Mouse (Mus musculus): ENCODE results near the gene Acp2. TPM values are rescaled to one million over a fixed set of nuclear protein-coding genes. Genes with fewer than 3 reads are reported as not detected.

The Acp2 gene
- polyA plus RNA-seq, 1 experiment, result 11.3 TPM

DNA sequence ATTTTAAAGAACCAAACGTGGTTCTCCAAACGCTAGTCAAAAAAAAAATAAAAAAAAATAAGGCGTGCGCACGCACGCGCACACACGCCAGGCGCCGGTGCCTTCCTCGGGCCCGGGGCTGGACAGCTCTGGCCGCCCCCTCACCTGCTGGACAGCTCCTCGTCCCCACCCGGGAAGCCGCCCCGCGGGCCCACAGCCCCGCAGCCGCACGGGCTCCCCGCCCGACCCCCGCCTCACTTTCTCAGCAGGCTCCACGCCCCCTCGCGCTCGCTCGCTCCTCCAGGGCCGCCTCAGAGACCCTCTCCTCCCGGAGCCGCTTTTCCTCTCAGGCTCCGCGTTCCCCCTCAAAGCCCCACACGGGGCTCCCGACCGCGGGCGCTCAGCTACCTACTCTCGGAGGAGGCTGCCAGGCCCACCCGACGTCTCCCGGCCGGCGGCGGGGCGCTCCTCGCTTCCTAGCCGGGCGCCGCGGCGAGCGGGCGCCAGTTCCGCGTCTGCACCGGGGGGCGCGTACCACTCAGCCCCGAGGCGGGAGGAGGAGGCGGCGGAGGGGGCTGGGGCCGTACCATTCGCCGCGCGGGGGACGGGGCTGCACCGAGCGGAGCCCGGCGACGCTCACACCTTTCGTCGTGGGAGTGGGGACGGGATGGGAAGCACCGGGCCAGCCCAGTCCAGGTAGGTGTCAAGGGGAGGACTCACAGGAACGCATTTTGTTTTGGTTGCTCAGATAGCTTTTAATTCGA, 20.1 kb upstream of the Acp2 start:
- H3K36me3 ChIP-seq (ENCODE audit: control insufficient read depth, insufficient read depth), result peaks cover 4% of the 10 kb centered on the region
- TF ChIP-seq MYOD1 (IDR thresholded peaks at IDR 0.05; ENCODE audit: control insufficient read depth, insufficient read length, low read depth), result no peak
- no peak for TF ChIP-seq CEBPB (IDR thresholded peaks at IDR 0.05; ENCODE audit: low read depth)
- no peak for TF ChIP-seq FOSL1 (IDR thresholded peaks at IDR 0.05; ENCODE audit: insufficient read depth, low read length, poor library complexity, severe bottlenecking)
- no peak for TF ChIP-seq MAX (IDR thresholded peaks at IDR 0.05)
- no peak for TF ChIP-seq CTCF (IDR thresholded peaks at IDR 0.05; ENCODE audit: control insufficient read depth, insufficient read depth, insufficient read length)
- TF ChIP-seq MYOG (IDR thresholded peaks at IDR 0.05; ENCODE audit: control insufficient read depth, extremely low read depth, insufficient read length), result no peak
- H3K27me3 ChIP-seq (ENCODE audit: control insufficient read depth, insufficient read depth, insufficient read length), result no peaks in the 10 kb centered on the region
- peak overlapping the region; percentile 74 for H3K4me3 ChIP-seq (ENCODE audit: insufficient read depth, poor library complexity, severe bottlenecking)
- H3ac ChIP-seq (ENCODE audit: control insufficient read depth, insufficient read length, low read depth), result peak overlapping the region; percentile 60
- no peaks in the 10 kb centered on the region for H3K79me3 ChIP-seq (ENCODE audit: low read depth)
- peaks cover 7% of the 10 kb centered on the region for H3K79me2 ChIP-seq (ENCODE audit: control insufficient read depth, insufficient read depth)

DNA sequence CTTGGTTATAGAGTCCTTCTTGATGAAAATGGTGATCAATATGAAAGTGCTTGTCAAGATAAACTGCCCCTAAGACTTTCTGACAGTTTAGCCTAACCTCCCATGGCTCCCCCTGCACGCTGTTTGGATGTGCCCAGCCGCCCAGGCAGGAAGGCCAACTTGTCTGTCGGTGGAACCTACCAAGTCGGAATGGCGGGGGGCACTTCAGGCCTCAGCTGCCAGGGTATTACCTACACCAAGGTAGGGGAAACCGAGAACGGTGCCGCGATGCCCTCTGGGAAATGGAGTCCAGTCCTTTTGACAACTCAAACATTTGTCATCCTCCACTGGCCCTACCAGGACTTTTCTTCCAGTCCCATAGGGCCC, 19.6 kb upstream of the Acp2 start:
- Histone ChIP-seq H3K79me2 (ENCODE audit: control insufficient read depth, insufficient read depth) (peaks cover 7% of the 10 kb centered on the region), H3K79me3 (ENCODE audit: low read depth) (no peaks in the 10 kb centered on the region), H3K36me3 (ENCODE audit: control insufficient read depth, insufficient read depth) (no peaks in the 10 kb centered on the region), H3K4me3 (ENCODE audit: insufficient read depth, poor library complexity, severe bottlenecking) (peak overlapping the region; percentile 74), H3ac (ENCODE audit: control insufficient read depth, insufficient read length, low read depth) (no peak overlapping the region), H3K27me3 (ENCODE audit: control insufficient read depth, insufficient read depth, insufficient read length) (no peaks in the 10 kb centered on the region)
- TF ChIP-seq MYOG (IDR thresholded peaks at IDR 0.05; ENCODE audit: control insufficient read depth, extremely low read depth, insufficient read length) (no peak), USF1 (IDR thresholded peaks at IDR 0.05; ENCODE audit: low read depth) (no peak), CTCF (IDR thresholded peaks at IDR 0.05; ENCODE audit: control insufficient read depth, insufficient read depth, insufficient read length) (no peak), MAX (IDR thresholded peaks at IDR 0.05) (no peak), MYOD1 (IDR thresholded peaks at IDR 0.05; ENCODE audit: control insufficient read depth, insufficient read length, low read depth) (no peak)

DNA sequence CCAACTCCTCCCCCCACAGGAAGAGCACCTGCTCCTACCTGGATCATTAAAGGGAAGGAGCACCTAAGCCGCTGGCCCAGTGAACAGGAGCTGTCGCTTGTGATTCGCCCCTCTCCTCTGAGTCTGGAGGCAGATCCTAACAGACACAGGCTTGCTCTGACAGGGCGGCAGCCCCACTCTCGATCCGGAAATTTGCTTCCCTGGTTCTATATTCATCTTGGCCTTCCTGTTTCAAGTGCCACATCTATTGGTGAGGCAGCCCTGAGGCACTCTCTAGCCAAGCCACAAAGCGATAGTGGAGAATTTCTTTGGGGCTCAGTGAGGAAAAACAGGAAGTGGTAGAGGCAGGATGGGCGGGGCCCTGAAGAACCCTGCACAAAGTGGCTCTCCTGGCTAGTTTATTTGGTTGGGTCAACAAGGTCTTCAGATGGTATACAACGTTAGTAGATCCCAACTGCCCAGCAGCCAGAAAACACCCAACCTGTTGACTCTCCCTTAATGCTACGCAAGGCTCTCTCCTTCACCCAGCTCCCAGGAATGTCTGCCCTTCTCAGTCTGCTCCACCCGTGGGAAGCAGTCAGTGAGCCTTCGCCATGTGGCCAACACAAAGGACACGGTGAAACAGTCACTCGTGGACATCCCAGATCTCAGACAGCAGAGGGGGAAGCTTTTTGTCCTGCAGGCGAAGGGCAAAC, 18.8 kb upstream of the Acp2 start, which contains the start of gene Madd:
TSS of gene Madd (minus strand) at position 127 of the 695 bp plus-strand sequence.
- Histone ChIP-seq H3ac (ENCODE audit: control insufficient read depth, insufficient read length, low read depth) (peak within 1 kb of the TSS; percentile 60), H3K27me3 (ENCODE audit: control insufficient read depth, insufficient read depth, insufficient read length) (no peaks in the 10 kb centered on the region), H3K79me3 (ENCODE audit: low read depth) (no peaks in the 10 kb centered on the region), H3K79me2 (ENCODE audit: control insufficient read depth, insufficient read depth) (peaks cover 7% of the 10 kb centered on the region), H3K36me3 (ENCODE audit: control insufficient read depth, insufficient read depth) (no peaks in the 10 kb centered on the region), H3K4me3 (ENCODE audit: insufficient read depth, poor library complexity, severe bottlenecking) (peak within 1 kb of the TSS; percentile 74)
- TF ChIP-seq MYOG (IDR thresholded peaks at IDR 0.05; ENCODE audit: control insufficient read depth, extremely low read depth, insufficient read length) (no peak), CEBPB (IDR thresholded peaks at IDR 0.05; ENCODE audit: low read depth) (no peak), MAX (IDR thresholded peaks at IDR 0.05) (no peak), MYOD1 (IDR thresholded peaks at IDR 0.05; ENCODE audit: control insufficient read depth, insufficient read length, low read depth) (no peak), USF1 (IDR thresholded peaks at IDR 0.05; ENCODE audit: low read depth) (no peak), FOSL1 (IDR thresholded peaks at IDR 0.05; ENCODE audit: insufficient read depth, low read length, poor library complexity, severe bottlenecking) (no peak), CTCF (IDR thresholded peaks at IDR 0.05; ENCODE audit: control insufficient read depth, insufficient read depth, insufficient read length) (no peak)

DNA sequence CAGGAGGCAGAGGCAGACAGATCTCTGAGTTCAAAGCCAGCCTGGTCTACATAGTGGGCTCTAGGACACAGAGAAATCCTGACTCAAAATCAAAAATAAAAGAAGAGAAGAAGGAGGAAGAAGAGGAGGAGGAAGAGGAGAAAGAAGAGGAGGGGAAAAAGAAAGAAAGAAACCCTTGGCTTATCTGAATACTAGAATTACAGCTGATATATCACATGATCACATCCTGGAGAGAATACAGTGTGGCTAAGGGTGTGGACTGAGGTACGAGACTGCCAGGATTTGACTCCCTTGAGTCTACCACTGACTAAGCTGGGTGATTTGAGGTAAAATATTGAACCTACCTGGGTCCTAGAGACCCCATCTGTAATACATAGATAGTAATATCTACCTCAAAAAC, 16.5 kb upstream of the Acp2 start:
- no peak overlapping the region for H3ac ChIP-seq (ENCODE audit: control insufficient read depth, insufficient read length, low read depth)
- no peaks in the 10 kb centered on the region for H3K36me3 ChIP-seq (ENCODE audit: control insufficient read depth, insufficient read depth)
- TF ChIP-seq MYOD1 (IDR thresholded peaks at IDR 0.05; ENCODE audit: control insufficient read depth, insufficient read length, low read depth) (no peak), MYOG (IDR thresholded peaks at IDR 0.05; ENCODE audit: control insufficient read depth, extremely low read depth, insufficient read length) (no peak)
- H3K79me3 ChIP-seq (ENCODE audit: low read depth), result no peaks in the 10 kb centered on the region
- H3K4me3 ChIP-seq (ENCODE audit: insufficient read depth, poor library complexity, severe bottlenecking), result no peak overlapping the region
- H3K79me2 ChIP-seq (ENCODE audit: control insufficient read depth, insufficient read depth), result peaks cover 7% of the 10 kb centered on the region
- no peaks in the 10 kb centered on the region for H3K27me3 ChIP-seq (ENCODE audit: control insufficient read depth, insufficient read depth, insufficient read length)

DNA sequence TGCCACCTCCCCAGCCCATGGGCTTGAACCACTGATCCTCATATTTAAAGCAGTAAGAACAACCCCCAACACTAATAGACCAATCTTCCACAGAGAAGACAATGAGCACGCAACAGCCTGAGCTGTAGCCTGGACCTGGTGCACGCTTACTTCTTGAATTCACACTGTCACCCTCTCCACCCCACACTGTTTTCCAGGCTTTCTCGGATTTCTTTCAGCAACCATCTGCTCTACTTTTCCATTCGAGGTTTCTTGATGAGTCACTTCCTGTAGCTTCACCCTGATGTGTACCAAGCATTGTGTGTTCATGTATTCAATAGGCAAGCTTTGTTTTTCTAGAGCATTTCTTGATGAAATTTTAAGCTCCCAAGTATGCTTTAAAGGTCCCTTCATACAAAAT, 15.3 kb upstream of the Acp2 start:
- Histone ChIP-seq H3K79me3 (ENCODE audit: low read depth) (no peaks in the 10 kb centered on the region), H3K36me3 (ENCODE audit: control insufficient read depth, insufficient read depth) (no peaks in the 10 kb centered on the region), H3ac (ENCODE audit: control insufficient read depth, insufficient read length, low read depth) (no peak overlapping the region), H3K4me3 (ENCODE audit: insufficient read depth, poor library complexity, severe bottlenecking) (no peak overlapping the region), H3K27me3 (ENCODE audit: control insufficient read depth, insufficient read depth, insufficient read length) (no peaks in the 10 kb centered on the region), H3K79me2 (ENCODE audit: control insufficient read depth, insufficient read depth) (no peaks in the 10 kb centered on the region)
- no peak for TF ChIP-seq CTCF (IDR thresholded peaks at IDR 0.05; ENCODE audit: control insufficient read depth, insufficient read depth, insufficient read length)

DNA sequence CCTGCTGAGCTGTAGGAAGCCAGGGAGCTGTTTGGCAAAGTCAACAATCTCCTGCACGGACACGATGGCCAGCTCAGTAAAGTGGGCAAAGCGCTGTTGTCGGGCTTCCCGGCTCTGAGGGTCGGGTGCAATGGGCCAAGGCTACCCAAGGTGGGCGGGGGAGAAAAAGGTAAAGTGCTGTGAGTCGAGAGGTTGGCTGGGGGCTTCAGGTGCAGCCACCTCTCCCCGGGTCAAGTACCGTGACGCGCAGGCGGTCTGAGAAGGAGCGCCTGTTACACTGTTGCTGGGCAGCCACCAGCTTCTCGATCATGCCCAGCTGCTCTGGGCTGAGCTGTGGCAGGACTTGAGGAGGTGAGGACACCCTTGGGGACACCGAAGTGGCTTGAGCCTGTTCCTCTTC, 12.2 kb upstream of the Acp2 start:
- Histone ChIP-seq H3K36me3 (ENCODE audit: control insufficient read depth, insufficient read depth) (no peaks in the 10 kb centered on the region), H3ac (ENCODE audit: control insufficient read depth, insufficient read length, low read depth) (no peak overlapping the region), H3K4me3 (ENCODE audit: insufficient read depth, poor library complexity, severe bottlenecking) (no peak overlapping the region), H3K79me2 (ENCODE audit: control insufficient read depth, insufficient read depth) (no peaks in the 10 kb centered on the region), H3K79me3 (ENCODE audit: low read depth) (no peaks in the 10 kb centered on the region), H3K27me3 (ENCODE audit: control insufficient read depth, insufficient read depth, insufficient read length) (no peaks in the 10 kb centered on the region)
- TF ChIP-seq MAX (IDR thresholded peaks at IDR 0.05) (no peak), MYOD1 (IDR thresholded peaks at IDR 0.05; ENCODE audit: control insufficient read depth, insufficient read length, low read depth) (no peak), USF1 (IDR thresholded peaks at IDR 0.05; ENCODE audit: low read depth) (no peak), CEBPB (IDR thresholded peaks at IDR 0.05; ENCODE audit: low read depth) (no peak), MYOG (IDR thresholded peaks at IDR 0.05; ENCODE audit: control insufficient read depth, extremely low read depth, insufficient read length) (no peak), CTCF (IDR thresholded peaks at IDR 0.05; ENCODE audit: control insufficient read depth, insufficient read depth, insufficient read length) (no peak), FOSL1 (IDR thresholded peaks at IDR 0.05; ENCODE audit: insufficient read depth, low read length, poor library complexity, severe bottlenecking) (no peak)

Measured in C2C12 (cell line).